Mouse (Mus musculus) G1E (cell line): ENCODE results near the gene Klra3.

Experiments
- CTCF ChIP-seq: IDR thresholded peaks from 2 replicates; pipeline ENCODE4 v1.5.1; 2012; ENCODE audit warnings: low read depth, low read length, inconsistent platforms, mixed read lengths
- TAL1 ChIP-seq: conservative IDR thresholded peaks from 2 replicates; pipeline ENCODE4 v1.6.1; 2012; ENCODE audit warnings: low read depth, low read length, inconsistent platforms, mixed read lengths

GRCm38 (mm10) chr6:130287984-130288649 lies 49.3 kb downstream of the Klra3 start:
- no peak for TF ChIP-seq CTCF
- TF ChIP-seq TAL1: no peak
